ENCODE assay signal across 9 mouse cellular contexts in the genomic region with DNA sequence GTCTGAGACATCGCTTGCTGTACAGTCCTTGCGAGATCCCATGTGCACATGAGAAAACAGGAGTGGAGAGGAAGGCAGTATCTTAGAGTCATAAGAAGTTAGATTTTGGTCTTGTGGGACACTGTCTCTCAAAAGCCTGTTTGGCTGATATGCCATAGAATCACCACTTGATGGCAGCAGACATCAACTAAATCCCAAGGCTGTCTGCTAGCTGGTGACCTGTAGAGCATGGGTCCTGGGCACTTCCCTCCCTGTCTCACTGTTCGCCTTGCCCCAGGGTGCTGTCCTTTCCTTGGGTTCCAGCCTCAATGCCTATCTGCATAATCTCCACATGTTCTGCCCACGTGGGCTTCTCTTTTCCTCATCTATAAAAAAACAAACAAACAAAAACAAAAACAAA. TPM values are rescaled to one million over a fixed set of nuclear protein-coding genes. Genes with fewer than 3 reads are reported as not detected.
DNase-seq lines count a peak whose midpoint lies in the region; ATAC-seq and TF ChIP-seq lines count a peak whose summit lies in the region.
"Had no signal": no experiment of that assay in that cellular context is flagged by ENCODE, and none has a peak within 500 bp of the region (broad histone marks: within the 10 kb centered on the region; RNA-seq: fewer than 3 reads in every experiment).

No protein-coding gene starts in this region.

- WGBS in hindbrain, embryonic 10.5 days: 39% methylated on average over 4 of the region's 4 CpGs
- WGBS in midbrain, embryonic 12.5 days: 35% methylated on average over 4 of the region's 4 CpGs

- intact Hi-C loops in gastrocnemius, postnatal 14 days (cut with DNase I; ENCODE audit: low total_unique reads): loop anchor here (5.0 to 10.0 kb wide), 3 partner anchors 159 to 789 kb away; no protein-coding TSS in a partner anchor
- intact Hi-C loops in gastrocnemius, postnatal 36 days (cut with DNase I): loop anchor here (2.0 to 10.0 kb wide), 5 partner anchors 87 to 789 kb away; no protein-coding TSS in a partner anchor

- no peak overlapping the region for H3K4me2 ChIP-seq in midbrain, embryonic 12.5 days (replicated peaks)

- H3K9me3 ChIP-seq in hindbrain, embryonic 10.5 days: no peaks in the 10 kb centered on the region
- H3K9me3 ChIP-seq in midbrain, embryonic 12.5 days: no peaks in the 10 kb centered on the region

- TF ChIP-seq CTCF in cortical plate, adult 2 months (IDR thresholded peaks at IDR 0.05; ENCODE audit: extremely low read depth, insufficient read depth, low read length): peak; percentile 96

- peak; percentile 34; the same call in 1 of the 2 replicates for ATAC-seq in midbrain, embryonic 12.5 days (ENCODE audit: low FRiP score, low read depth)

- no peak for TF ChIP-seq POLR2A in cortical plate, adult 2 months (IDR thresholded peaks at IDR 0.05; ENCODE audit: extremely low read depth, insufficient read depth, low read length)

- no peaks in the 10 kb centered on the region for H3K4me1 ChIP-seq in cortical plate, adult 2 months (ENCODE audit: control insufficient read depth, insufficient read depth, low read length)
- H3K4me1 ChIP-seq in hindbrain, embryonic 10.5 days (replicated peaks): peaks cover 21% of the 10 kb centered on the region
- H3K4me1 ChIP-seq in midbrain, embryonic 12.5 days: no peaks in the 10 kb centered on the region

- no peaks in the 10 kb centered on the region for H3K36me3 ChIP-seq in hindbrain, embryonic 10.5 days
- no peaks in the 10 kb centered on the region for H3K36me3 ChIP-seq in midbrain, embryonic 12.5 days

- no peak overlapping the region for H3K27ac ChIP-seq in cortical plate, adult 2 months (ENCODE audit: insufficient read depth, low read length)
- no peak overlapping the region for H3K27ac ChIP-seq in hindbrain, embryonic 10.5 days
- no peak overlapping the region for H3K27ac ChIP-seq in midbrain, embryonic 12.5 days (replicated peaks)

- peak; percentile 41 for DNase-seq in gastrocnemius, postnatal 14 days
- DNase-seq in gastrocnemius, postnatal 36 days: no peak
- DNase-seq in Muller cell, postnatal 12 days (ENCODE audit: inconsistent ontology term): peak; percentile 52
- DNase-seq in hindbrain, embryonic 10.5 days (ENCODE audit: low spot score): peak; percentile 47
- peak; percentile 29 for DNase-seq in layer of hippocampus, adult 9-11 months
- DNase-seq in thymus, postnatal 0 days (ENCODE audit: low spot score): peak; percentile 68

- H3K9ac ChIP-seq in midbrain, embryonic 12.5 days (replicated peaks): no peak overlapping the region

- H3K27me3 ChIP-seq in hindbrain, embryonic 10.5 days (ENCODE audit: insufficient read depth, poor library complexity, severe bottlenecking): peaks cover 4% of the 10 kb centered on the region
- peaks cover 6% of the 10 kb centered on the region; the same call in 1 of the 2 replicates for H3K27me3 ChIP-seq in midbrain, embryonic 12.5 days

- no peak overlapping the region for H3K4me3 ChIP-seq in cortical plate, adult 2 months (ENCODE audit: insufficient read depth, low read length)
- H3K4me3 ChIP-seq in hindbrain, embryonic 10.5 days: no peak overlapping the region
- no peak overlapping the region for H3K4me3 ChIP-seq in midbrain, embryonic 12.5 days
- H3K4me3 ChIP-seq: myocyte had no signal

RNA-seq across cellular contexts. Expression of gene Il9, which starts 6.7 kb away (rescaled TPM):
- total RNA-seq in gastrocnemius, postnatal 14 days (2021): not detected
- total RNA-seq in gastrocnemius, postnatal 36 days (2021): not detected
- polyA plus RNA-seq in cortical plate, adult 2 months (2012; rRNA removed): not detected in 2 replicates
- polyA plus RNA-seq in hindbrain, embryonic 10.5 days (2016; fragmentation: Nextera tagmentation; extraction: Ambion mirVana): not detected in 2 replicates
- polyA plus RNA-seq in midbrain, embryonic 12.5 days (2016; fragmentation: Nextera tagmentation; extraction: Ambion mirVana): not detected in 2 replicates
- 1.2 and 2.6 TPM in 2 replicates for polyA plus RNA-seq in thymus, postnatal 0 days (2015; fragmentation: Nextera tagmentation; extraction: Ambion mirVana)
- polyA plus RNA-seq: myocyte had no signal

RNA-seq across cellular contexts. Expression of gene Slc25a48, which starts 37.2 kb away (rescaled TPM):
- total RNA-seq in gastrocnemius, postnatal 14 days (2021): under 1 TPM in 1 of 2 experiments, not detected in 1; 0.08 TPM
- under 1 TPM in 1 of 2 experiments, not detected in 1; 0.10 TPM for total RNA-seq in gastrocnemius, postnatal 36 days (2021)
- polyA plus RNA-seq in cortical plate, adult 2 months (2012; rRNA removed): 0.04 and 0.06 TPM in 2 replicates
- 0.12 TPM in 1 of 2 replicates, not detected in the other for polyA plus RNA-seq in hindbrain, embryonic 10.5 days (2016; fragmentation: Nextera tagmentation; extraction: Ambion mirVana)
- polyA plus RNA-seq in midbrain, embryonic 12.5 days (2016; fragmentation: Nextera tagmentation; extraction: Ambion mirVana): not detected in 2 replicates
- polyA plus RNA-seq in thymus, postnatal 0 days (2015; fragmentation: Nextera tagmentation; extraction: Ambion mirVana): 0.12 and 0.14 TPM in 2 replicates
- polyA plus RNA-seq: myocyte had no signal

RNA-seq across cellular contexts. Expression of gene Fbxl21, which starts 46.9 kb away (rescaled TPM):
- total RNA-seq in gastrocnemius, postnatal 14 days (2021): under 1 TPM in 1 of 2 experiments, not detected in 1; 0.14 TPM
- under 1 TPM in 1 of 2 experiments, not detected in 1; 0.23 TPM for total RNA-seq in gastrocnemius, postnatal 36 days (2021)
- polyA plus RNA-seq in cortical plate, adult 2 months (2012; rRNA removed): 5.5 and 6.1 TPM in 2 replicates
- 1.4 and 3.2 TPM in 2 replicates for polyA plus RNA-seq in hindbrain, embryonic 10.5 days (2016; fragmentation: Nextera tagmentation; extraction: Ambion mirVana)
- polyA plus RNA-seq in midbrain, embryonic 12.5 days (2016; fragmentation: Nextera tagmentation; extraction: Ambion mirVana): 2.4 TPM in 2 replicates
- polyA plus RNA-seq in thymus, postnatal 0 days (2015; fragmentation: Nextera tagmentation; extraction: Ambion mirVana): 1.1 TPM in 2 replicates

RNA-seq across cellular contexts. Expression of gene Gm3045, which starts 49.0 kb away (rescaled TPM):
- not detected for total RNA-seq in gastrocnemius, postnatal 14 days (2021)
- total RNA-seq in gastrocnemius, postnatal 36 days (2021): not detected
- polyA plus RNA-seq in cortical plate, adult 2 months (2012; rRNA removed): not detected in 2 replicates
- polyA plus RNA-seq in hindbrain, embryonic 10.5 days (2016; fragmentation: Nextera tagmentation; extraction: Ambion mirVana): not detected in 2 replicates
- polyA plus RNA-seq in midbrain, embryonic 12.5 days (2016; fragmentation: Nextera tagmentation; extraction: Ambion mirVana): not detected in 2 replicates
- polyA plus RNA-seq in thymus, postnatal 0 days (2015; fragmentation: Nextera tagmentation; extraction: Ambion mirVana): not detected in 2 replicates
- polyA plus RNA-seq: myocyte had no signal

Comparison
In these comparisons a context has a peak if more than half of its experiments do, and no peak if none do; other contexts are left out.
1. DNase-seq: peak in gastrocnemius, postnatal 14 days (single experiment), Muller cell, postnatal 12 days (single experiment), hindbrain, embryonic 10.5 days (single experiment), layer of hippocampus, adult 9-11 months (single experiment) and thymus, postnatal 0 days (single experiment); none in gastrocnemius, postnatal 36 days (0 of 2).